Mouse (Mus musculus) cerebellum, adult 9-10 months (tissue): Measurements from ENCODE around the gene Trip10.

Source experiments
- DNase-seq: peaks from one replicate; pipeline ENCODE4 v3.0.0; 2022

Trip10 gene

GRCm38 (mm10) chr17:57292968-57293367, 43.7 kb downstream of the Trip10 start:
- no peak for DNase-seq

GRCm38 (mm10) chr17:57295935-57296334, 46.7 kb downstream of the Trip10 start:
- no peak for DNase-seq

GRCm38 (mm10) chr17:57297040-57297439, 47.8 kb downstream of the Trip10 start:
- DNase-seq: no peak

GRCm38 (mm10) chr17:57305593-57305992, 56.3 kb downstream of the Trip10 start:
- no peak for DNase-seq

- no peak for DNase-seq
Measured at GRCm38 (mm10) chr17:57307074-57307473, 57.8 kb downstream of the Trip10 start.

DNA sequence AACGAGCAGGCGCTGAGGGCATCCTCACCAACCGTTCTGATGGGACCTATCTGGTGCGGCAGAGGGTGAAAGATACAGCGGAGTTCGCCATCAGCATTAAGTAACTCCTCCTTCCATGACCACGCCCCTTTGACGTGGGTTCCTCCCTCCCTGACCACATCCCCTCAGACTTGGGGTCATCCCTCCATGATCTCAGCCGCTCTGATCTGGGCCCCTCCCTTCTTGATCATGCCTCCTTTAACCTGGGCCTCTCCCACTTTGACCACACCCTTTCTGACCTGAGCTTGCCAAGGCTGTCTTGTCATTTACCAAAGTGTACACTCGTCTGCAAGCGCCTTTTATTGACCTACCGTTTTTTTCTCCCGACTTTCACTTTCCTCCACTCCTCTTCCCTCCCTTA, 62.5 kb downstream of the Trip10 start:
- DNase-seq: no peak
